Mouse (Mus musculus): ENCODE data around the gene Sytl3. TPM values are rescaled to one million over a fixed set of nuclear protein-coding genes. Genes with fewer than 3 reads are reported as not detected.
"Not testable (repeated sequence)": the region's sequence is repeated elsewhere in the genome, so short reads cannot be mapped to it uniquely, and the experiment has no call there.

Sytl3 gene
- polyA plus RNA-seq, 1 experiment: 0.30 TPM

- not testable (repeated sequence) for DNase-seq (ENCODE audit: extremely low spot score in 1 of 2, low spot score in 1 of 2)
Measured at GRCm38 (mm10) chr17:6645668-6646067, 13.2 kb upstream of the Sytl3 start.

DNA sequence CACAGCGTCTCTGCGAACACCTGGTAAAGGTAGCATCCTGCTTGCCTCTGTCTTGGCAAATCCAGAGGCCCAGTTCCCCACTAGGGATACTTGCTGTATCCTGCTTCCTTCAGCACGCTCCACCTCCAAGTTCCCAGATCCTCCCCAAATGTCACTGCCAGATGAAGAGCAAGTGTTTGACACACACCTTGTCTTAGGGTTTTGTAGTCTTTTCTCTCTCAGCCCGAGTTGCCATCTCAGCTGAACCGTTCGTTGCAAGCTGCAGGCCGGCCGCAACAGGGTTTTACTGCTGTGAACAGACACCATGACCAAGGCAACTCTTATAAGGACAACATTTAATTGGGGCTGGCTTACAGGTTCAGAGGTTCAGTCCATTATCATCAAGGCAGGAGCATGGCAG, 12.1 kb upstream of the Sytl3 start:
- DNase-seq (ENCODE audit: extremely low spot score in 1 of 2, low spot score in 1 of 2): not testable (repeated sequence)

- DNase-seq (ENCODE audit: extremely low spot score in 1 of 2, low spot score in 1 of 2): not testable (repeated sequence)
Measured at GRCm38 (mm10) chr17:6647452-6647851, 11.4 kb upstream of the Sytl3 start.

- peak in 1 of 2 experiments; percentile 53 for DNase-seq (ENCODE audit: extremely low spot score in 1 of 2, low spot score in 1 of 2)
Measured at GRCm38 (mm10) chr17:6650904-6651565, 7.9 kb upstream of the Sytl3 start.

GRCm38 (mm10) chr17:6653341-6653946, 5.4 kb upstream of the Sytl3 start:
- DNase-seq (ENCODE audit: extremely low spot score in 1 of 2, low spot score in 1 of 2): not testable (repeated sequence)

DNA sequence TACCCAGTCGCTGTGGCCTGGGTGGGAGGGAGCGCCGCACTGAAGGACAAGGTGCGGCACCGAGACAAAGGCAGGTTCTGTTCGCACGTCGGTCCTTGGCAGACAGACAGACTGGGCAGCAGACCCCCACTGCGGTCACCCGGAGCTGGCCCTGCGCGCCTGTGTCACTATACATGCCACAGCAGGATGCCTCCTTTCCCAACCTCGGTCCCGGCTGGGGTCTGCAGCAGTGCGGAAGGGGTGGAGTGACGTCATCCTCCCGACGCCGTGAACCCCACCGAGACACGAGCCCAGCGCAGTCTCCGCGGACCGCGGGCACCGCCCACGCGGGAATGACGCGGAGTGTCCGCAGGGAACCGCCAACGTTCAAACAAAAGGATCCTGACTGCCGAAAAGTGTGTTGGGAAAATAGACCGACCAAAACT, 3.8 kb upstream of the Sytl3 start:
- DNase-seq (ENCODE audit: extremely low spot score in 1 of 2, low spot score in 1 of 2): peak in 1 of 2 experiments; percentile 75

GRCm38 (mm10) chr17:6655567-6656281, 3.2 kb upstream of the Sytl3 start, which contains the start of gene Dynlt1f:
Gene Dynlt1f (minus strand): TSS chr17:6655900.
- peak in 1 of 2 experiments; percentile 67 for DNase-seq (ENCODE audit: extremely low spot score in 1 of 2, low spot score in 1 of 2)

DNA sequence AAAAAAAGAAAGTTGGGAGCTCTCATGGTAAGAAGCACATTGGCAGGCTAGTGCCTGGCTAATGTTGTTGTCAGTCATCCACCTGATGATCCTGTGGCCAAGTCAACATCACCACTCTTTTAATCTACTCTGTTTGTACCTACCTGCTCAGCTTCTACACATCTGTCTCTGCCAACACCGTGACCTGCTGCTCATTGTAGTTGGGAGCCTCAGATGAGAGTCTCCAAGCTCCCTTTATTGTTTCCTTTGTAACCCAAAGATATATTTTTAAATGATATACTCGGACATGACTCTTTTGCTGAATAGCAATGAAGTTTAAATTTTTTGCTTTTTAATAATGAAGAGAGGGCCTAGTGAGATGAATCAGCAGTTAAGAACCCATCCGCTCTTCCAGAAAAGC, 2.4 kb upstream of the Sytl3 start:
- DNase-seq (ENCODE audit: extremely low spot score in 1 of 2, low spot score in 1 of 2): not testable (repeated sequence)

DNA sequence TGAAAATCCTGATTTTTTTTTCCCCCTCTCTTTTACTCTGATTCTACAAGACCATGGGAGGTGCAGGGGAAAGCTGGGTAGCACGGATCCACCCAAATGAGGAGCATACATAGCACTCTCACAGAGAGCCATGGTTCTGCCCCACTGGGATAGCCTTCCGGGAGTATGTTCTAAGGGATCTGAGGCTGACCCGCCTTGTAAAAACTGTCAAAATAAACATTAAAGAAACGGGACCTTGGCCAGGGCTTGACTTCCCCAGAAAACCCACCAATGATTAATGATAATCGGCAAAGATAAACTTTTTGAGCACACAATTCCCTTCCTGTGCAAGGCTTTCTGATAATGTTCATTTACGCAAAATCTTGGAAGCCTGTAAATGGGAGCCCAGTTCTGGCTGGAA, 1.7 kb downstream of the Sytl3 start:
- not testable (repeated sequence) for DNase-seq (ENCODE audit: extremely low spot score in 1 of 2, low spot score in 1 of 2)

DNA sequence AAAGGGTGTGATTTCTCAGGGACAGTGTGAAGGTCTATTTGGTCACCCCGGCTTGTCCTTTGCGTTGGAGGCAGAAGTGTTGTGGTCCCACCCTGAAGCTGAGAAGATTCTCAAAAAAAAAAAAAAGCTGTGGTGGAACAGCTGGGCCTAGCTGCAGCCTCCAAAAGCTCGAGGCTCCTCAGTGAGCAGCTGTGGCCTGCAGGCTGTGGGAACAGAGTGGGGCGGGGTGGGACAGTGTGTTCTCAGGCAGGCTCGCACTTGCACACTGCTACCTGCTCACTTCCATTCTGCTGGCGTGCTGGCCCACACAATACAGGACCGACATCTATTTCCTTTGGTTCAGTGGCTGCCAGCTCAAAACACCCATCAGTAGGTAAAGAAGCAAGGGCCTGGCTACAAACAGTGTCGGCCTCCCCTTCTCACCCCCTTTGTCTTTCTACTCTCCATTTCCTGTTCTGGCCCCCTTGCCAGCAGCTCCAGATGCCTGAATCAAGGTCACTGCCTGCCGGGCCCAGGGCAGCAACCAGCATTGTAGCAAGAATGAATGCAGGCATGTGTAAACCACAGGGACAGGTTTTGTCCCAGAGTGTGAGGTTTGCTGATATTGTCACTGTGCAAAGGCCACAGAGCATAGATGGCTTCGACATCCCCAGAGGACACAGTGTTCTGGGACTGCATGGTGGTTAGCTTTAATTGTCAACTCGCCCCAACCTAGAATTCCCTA, 2.4 kb downstream of the Sytl3 start:
- DNase-seq (ENCODE audit: extremely low spot score in 1 of 2, low spot score in 1 of 2): not testable (repeated sequence)

- not testable (repeated sequence) for DNase-seq (ENCODE audit: extremely low spot score in 1 of 2, low spot score in 1 of 2)
Measured at GRCm38 (mm10) chr17:6662840-6663239, 3.9 kb downstream of the Sytl3 start.

- not testable (repeated sequence) for DNase-seq (ENCODE audit: extremely low spot score in 1 of 2, low spot score in 1 of 2)
Measured at GRCm38 (mm10) chr17:6665389-6665788, 6.5 kb downstream of the Sytl3 start.

GRCm38 (mm10) chr17:6668522-6668921, 9.6 kb downstream of the Sytl3 start:
- DNase-seq (ENCODE audit: extremely low spot score in 1 of 2, low spot score in 1 of 2): not testable (repeated sequence)

DNA sequence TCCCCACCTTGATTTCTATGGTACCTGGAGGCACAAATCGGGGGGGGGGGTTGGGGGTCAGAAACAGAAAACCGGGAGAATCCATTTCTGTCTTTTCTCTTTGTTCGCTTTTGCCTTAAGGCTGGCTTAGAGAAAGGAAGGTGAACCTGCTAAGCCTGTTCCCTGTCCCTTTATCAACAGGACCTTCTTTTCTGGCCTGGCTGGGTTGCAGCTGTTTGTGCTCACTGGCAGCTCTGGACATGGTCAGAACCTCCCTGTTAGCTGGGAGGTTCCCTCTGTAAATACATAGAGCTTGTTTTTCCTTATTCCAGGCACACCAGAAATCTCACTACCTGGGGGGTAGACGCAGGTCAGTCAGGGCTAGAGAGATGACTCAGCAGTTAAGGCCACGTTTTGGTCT, 15.4 kb downstream of the Sytl3 start:
- not testable (repeated sequence) for DNase-seq (ENCODE audit: extremely low spot score in 1 of 2, low spot score in 1 of 2)

- DNase-seq (ENCODE audit: extremely low spot score in 1 of 2, low spot score in 1 of 2): not testable (repeated sequence)
Measured at GRCm38 (mm10) chr17:6678063-6678462, 19.2 kb downstream of the Sytl3 start.

- DNase-seq (ENCODE audit: extremely low spot score in 1 of 2, low spot score in 1 of 2): not testable (repeated sequence)
Measured at GRCm38 (mm10) chr17:6681721-6682120, 22.8 kb downstream of the Sytl3 start.

- DNase-seq (ENCODE audit: extremely low spot score in 1 of 2, low spot score in 1 of 2): not testable (repeated sequence)
Measured at GRCm38 (mm10) chr17:6683702-6684101, 24.8 kb downstream of the Sytl3 start.

GRCm38 (mm10) chr17:6684464-6685287, 25.8 kb downstream of the Sytl3 start:
- not testable (repeated sequence) for DNase-seq (ENCODE audit: extremely low spot score in 1 of 2, low spot score in 1 of 2)

DNA sequence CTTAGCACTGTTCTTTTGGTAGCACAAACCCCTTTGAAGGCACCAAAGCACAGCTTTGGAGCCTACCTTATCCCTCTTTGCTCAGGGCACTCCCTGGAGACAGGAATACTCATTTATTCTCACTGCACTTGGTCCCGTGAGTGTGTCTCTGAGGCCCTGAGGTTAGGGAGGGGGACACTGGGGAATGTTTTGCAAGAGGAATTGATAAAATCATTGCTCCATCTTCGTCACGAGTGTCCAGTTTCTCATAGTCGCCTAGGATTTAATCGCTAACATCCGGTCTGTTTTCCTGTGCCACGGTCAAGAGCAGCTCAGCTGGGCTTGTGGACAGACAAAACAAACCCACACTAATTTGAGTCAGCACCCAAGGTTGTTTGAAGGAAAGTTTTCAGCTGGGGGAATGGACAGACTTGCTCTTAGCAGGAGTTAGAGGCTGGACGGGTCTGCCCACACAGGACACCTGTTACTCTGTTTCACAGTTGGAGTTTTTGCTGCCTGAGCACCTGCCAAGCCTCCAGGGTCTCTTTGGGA, 26.5 kb downstream of the Sytl3 start:
- not testable (repeated sequence) for DNase-seq (ENCODE audit: extremely low spot score in 1 of 2, low spot score in 1 of 2)
